Mouse (Mus musculus) heart, embryonic 11.5 days (tissue): ENCODE results near the gene Gria1. TPM values are rescaled to one million over a fixed set of nuclear protein-coding genes. Genes with fewer than 3 reads are reported as not detected.

Experiments
- ATAC-seq: fragments of 200-750 bp; cut with Nextera tagmentation; replicated peaks from 2 replicates; pipeline ENCODE4 v1.8.0; 2017; ENCODE audit warnings: moderate library complexity; ENCODE audit not compliant: insufficient number of reproducible peaks, low FRiP score, low TSS enrichment
- H3K27ac ChIP-seq: fragments of 300-500 bp; sonication (generic); 2 replicates; pipeline ENCODE4 v1.5.1; 2014; ENCODE audit warnings: mild to moderate bottlenecking, low read depth, low read length
- H3K27me3 ChIP-seq: fragments of 300-500 bp; sonication (generic); 2 replicates; pipeline ENCODE4 v1.6.1; 2014; ENCODE audit warnings: mild to moderate bottlenecking, low read length, mixed read lengths; ENCODE audit not compliant: control insufficient read depth, insufficient read depth
- H3K36me3 ChIP-seq: fragments of 300-500 bp; sonication (generic); 2 replicates; pipeline ENCODE4 v1.6.1; 2014; ENCODE audit warnings: mild to moderate bottlenecking, low read length, moderate library complexity, mixed read lengths; ENCODE audit not compliant: control insufficient read depth, insufficient read depth
- H3K4me1 ChIP-seq: fragments of 300-500 bp; sonication (generic); 2 replicates; pipeline ENCODE4 v1.6.1; 2014; ENCODE audit warnings: low read length; ENCODE audit not compliant: control insufficient read depth, insufficient read depth
- H3K4me2 ChIP-seq: fragments of 300-500 bp; sonication (generic); 2 replicates; pipeline ENCODE4 v1.6.1; 2014; ENCODE audit warnings: mild to moderate bottlenecking, moderate library complexity
- H3K4me3 ChIP-seq: fragments of 300-500 bp; sonication (generic); 2 replicates; pipeline ENCODE4 v1.5.1; 2014; ENCODE audit warnings: low read depth, low read length
- H3K9ac ChIP-seq: fragments of 300-500 bp; sonication (generic); 2 replicates; pipeline ENCODE4 v1.6.1; 2014; ENCODE audit warnings: mild to moderate bottlenecking, low read depth, low read length, moderate library complexity
- H3K9me3 ChIP-seq: fragments of 300-500 bp; sonication (generic); replicated peaks from 2 replicates; pipeline ENCODE4 v1.6.1; 2016; ENCODE audit warnings: low read length; ENCODE audit not compliant: control insufficient read depth
- WGBS: fragments of 180-500 bp; shearing (Covaris S2); extraction: QIAGEN DNeasy Blood & Tissue Kit; methylation state at CpG from one replicate; pipeline ENCODE4 v1.1.7; 2014; ENCODE audit not compliant: insufficient replicate concordance; 5-methylcytosine and 5-hydroxymethylcytosine counted together
- polyA plus RNA-seq: library from polyadenylated mRNA; unstranded; fragments of >200 nt; fragmentation: Nextera tagmentation; extraction: Ambion mirVana; gene quantifications from 2 replicates; pipeline ENCODE4 v1.2.1, GENCODE M21; 2014

The Gria1 gene
- polyA plus RNA-seq, 1 experiment from 2014 or later, result 1.1 TPM

DNA sequence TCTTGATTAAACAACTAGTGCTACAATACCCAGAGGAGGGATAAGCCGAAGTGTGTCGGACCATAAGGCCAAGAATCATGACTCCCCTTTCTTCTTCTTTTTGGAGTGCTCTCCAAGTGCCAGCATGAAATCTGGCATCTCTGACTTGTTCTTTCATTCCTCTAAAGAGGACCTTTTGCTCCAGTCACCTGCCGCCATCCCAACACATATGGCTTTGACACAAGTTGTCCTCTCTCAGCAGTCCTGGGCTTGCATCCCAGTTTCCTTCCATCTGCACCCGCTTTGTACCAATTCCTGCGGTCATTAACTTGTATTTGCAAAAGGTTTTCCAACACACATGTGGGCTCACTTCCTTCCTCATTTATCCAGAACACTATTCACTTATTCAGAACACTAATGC lies 103.2 kb downstream of the Gria1 start:
- WGBS, result 83% methylated on average over 5 of the region's 5 CpGs
- Histone ChIP-seq H3K9me3 (no peaks in the 10 kb centered on the region), H3K4me1 (no peaks in the 10 kb centered on the region), H3K4me3 (no peak overlapping the region), H3K27ac (no peak overlapping the region), H3K36me3 (no peaks in the 10 kb centered on the region), H3K4me2 (no peak overlapping the region), H3K9ac (no peak overlapping the region), H3K27me3 (no peaks in the 10 kb centered on the region; the same call in 1 of the 2 replicates)
- no peak for ATAC-seq

DNA sequence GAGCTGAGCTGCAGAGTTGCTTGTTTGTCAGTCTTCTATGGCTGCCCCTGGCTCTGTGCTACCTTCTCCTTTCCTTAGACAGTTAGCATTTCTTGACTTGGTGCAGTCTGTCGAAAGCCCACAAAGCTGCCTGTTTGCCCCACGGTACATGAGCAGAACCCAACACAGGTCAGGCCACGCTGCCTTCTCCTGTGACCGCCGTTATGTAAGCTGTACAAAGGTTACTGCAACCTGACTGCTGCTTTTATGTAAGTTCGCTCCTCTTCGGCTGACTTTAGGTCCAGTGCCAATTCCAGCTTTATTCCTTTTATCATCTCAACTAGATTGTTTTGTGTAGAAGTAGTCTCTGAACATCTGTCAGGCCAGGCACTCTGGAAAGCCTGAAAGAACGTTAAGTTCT lies 115.9 kb downstream of the Gria1 start:
- Histone ChIP-seq H3K27me3 (no peaks in the 10 kb centered on the region), H3K9me3 (no peaks in the 10 kb centered on the region), H3K4me1 (no peaks in the 10 kb centered on the region), H3K4me2 (no peak overlapping the region), H3K27ac (no peak overlapping the region), H3K9ac (no peak overlapping the region), H3K36me3 (no peaks in the 10 kb centered on the region), H3K4me3 (no peak overlapping the region)
- 77% methylated on average over 8 of the region's 8 CpGs for WGBS
- ATAC-seq, result no peak

DNA sequence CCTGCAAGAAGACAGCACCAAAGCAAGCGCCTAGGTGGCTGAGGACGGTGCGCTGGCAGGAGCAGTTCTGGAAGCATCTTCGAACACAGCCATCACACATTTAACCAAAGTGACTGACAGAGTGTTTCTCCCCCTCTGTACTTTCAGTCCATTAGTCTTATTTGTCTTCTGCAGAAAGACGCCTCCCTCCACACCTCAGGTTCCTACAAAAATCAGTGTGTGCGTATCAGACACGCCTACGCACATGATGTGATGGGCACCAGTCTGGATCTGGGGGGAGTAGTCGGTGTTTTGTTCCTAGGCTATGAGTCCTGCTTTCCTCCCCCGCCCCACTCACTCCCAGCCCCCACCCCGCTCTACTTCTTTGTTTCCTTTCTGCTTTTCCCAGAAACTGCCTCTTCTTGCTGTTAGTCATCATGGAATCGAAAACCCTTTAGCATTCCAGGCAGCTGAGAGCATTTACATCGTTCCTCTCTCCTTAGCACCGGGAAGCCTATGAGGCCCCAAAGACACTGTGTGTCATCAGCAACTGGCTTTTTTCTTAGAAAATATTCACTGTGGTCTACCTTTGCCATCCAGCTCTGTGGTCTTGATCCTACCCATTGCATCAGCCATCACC lies 129.1 kb downstream of the Gria1 start:
- WGBS, result 76% methylated on average over 14 of the region's 14 CpGs
- H3K9me3 ChIP-seq, result no peaks in the 10 kb centered on the region
- H3K4me3 ChIP-seq, result no peak overlapping the region
- H3K36me3 ChIP-seq, result no peaks in the 10 kb centered on the region
- H3K27me3 ChIP-seq, result no peaks in the 10 kb centered on the region
- H3K4me1 ChIP-seq, result no peaks in the 10 kb centered on the region
- ATAC-seq, result no peak
- H3K4me2 ChIP-seq, result no peak overlapping the region
- no peak overlapping the region for H3K27ac ChIP-seq
- no peak overlapping the region for H3K9ac ChIP-seq

DNA sequence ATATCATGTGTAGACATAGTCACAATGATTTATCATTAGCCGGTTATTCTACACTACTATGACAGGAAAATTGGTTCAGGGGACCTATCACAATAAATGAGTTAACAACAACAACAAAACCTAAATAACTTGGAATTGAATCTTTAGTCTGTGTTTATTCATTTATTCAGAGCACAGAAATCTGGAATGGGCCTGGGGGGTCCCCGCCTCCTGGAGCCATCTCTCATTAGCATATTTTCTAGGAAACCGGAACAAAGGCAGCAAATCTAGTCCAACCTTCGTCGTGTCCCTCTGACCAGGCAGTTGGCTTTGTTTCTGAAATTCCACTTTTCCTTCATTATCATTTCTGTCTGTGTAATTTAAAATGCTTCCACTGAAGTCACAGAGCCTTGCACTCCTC lies 132.5 kb downstream of the Gria1 start:
- Histone ChIP-seq H3K4me3 (no peak overlapping the region), H3K27ac (no peak overlapping the region), H3K9ac (no peak overlapping the region), H3K4me1 (no peaks in the 10 kb centered on the region), H3K36me3 (no peaks in the 10 kb centered on the region), H3K27me3 (no peaks in the 10 kb centered on the region), H3K4me2 (no peak overlapping the region), H3K9me3 (no peaks in the 10 kb centered on the region)
- 82% methylated on average over 5 of the region's 5 CpGs for WGBS
- ATAC-seq, result no peak

DNA sequence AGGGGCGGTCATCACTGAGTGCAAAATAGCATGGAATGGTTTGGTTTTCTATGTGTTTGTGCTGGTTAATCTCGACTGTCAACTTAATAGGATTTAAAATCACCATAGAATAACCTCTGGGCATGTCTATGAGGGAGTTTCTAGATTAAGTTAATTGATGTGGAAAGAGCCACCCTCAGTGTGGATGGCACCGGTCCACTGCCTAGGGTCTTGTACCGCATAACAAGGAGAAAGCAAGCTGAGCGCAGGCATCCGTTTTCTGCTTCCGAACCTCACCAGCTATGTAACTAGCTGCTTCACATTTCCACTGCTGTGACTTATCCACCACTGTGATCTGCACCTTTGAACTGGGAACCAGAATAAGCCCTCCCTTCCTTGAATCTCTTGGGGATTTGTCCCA lies 134.0 kb downstream of the Gria1 start:
- Histone ChIP-seq H3K9ac (no peak overlapping the region), H3K27me3 (no peaks in the 10 kb centered on the region), H3K4me2 (no peak overlapping the region), H3K4me1 (no peaks in the 10 kb centered on the region), H3K27ac (no peak overlapping the region), H3K36me3 (no peaks in the 10 kb centered on the region), H3K9me3 (no peaks in the 10 kb centered on the region), H3K4me3 (no peak overlapping the region)
- 74% methylated on average over 7 of the region's 7 CpGs for WGBS
- ATAC-seq, result no peak

DNA sequence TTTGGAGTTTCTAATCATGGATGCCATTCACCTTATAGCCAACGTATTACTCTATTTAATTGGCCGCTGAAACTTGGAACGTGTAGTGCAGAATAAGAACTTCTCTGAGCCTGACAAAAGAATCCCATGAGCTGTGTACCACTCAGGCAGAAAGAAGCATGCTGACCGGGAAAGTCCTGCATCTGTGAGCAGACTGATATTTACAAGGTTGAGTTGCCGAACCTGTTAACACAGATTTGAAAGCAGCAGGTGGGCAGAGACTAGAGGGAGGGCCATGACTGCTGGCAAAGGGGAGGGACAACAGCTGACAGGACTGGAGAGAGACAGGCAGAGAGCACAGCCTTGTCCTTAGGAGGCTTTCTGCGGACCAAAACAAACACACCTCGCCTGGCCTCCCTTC lies 134.5 kb downstream of the Gria1 start:
- 43% methylated on average over 7 of the region's 7 CpGs for WGBS
- Histone ChIP-seq H3K27me3 (no peaks in the 10 kb centered on the region), H3K27ac (no peak overlapping the region), H3K9ac (no peak overlapping the region), H3K4me3 (no peak overlapping the region), H3K4me2 (no peak overlapping the region), H3K36me3 (no peaks in the 10 kb centered on the region), H3K9me3 (no peaks in the 10 kb centered on the region), H3K4me1 (no peaks in the 10 kb centered on the region)
- no peak for ATAC-seq

DNA sequence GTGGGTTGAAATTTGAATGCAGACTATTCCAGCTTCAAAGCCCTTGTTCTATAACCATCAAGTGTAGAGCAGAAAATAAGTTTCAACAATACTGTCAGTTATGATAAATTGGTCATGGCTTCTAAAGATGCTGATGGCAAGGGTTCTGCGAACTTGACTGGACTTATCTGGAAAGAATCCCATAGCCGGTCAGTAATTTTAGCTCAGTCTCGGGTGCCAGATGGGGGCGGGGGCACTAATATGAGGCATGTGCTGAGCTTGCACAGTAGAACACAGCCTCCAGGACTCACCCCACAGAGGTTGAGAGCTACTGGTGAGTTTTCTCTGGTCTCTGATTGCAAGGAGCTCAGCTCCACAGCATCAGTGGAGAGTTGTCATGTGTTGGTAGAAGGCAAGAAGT lies 140.5 kb downstream of the Gria1 start:
- Histone ChIP-seq H3K27me3 (no peaks in the 10 kb centered on the region), H3K4me1 (0 out of 2 replicates have a peak, but pooled peaks cover 2% of the 10 kb centered on the region), H3K4me3 (no peak overlapping the region), H3K9ac (no peak overlapping the region), H3K36me3 (no peaks in the 10 kb centered on the region), H3K4me2 (no peak overlapping the region), H3K27ac (no peak overlapping the region), H3K9me3 (no peaks in the 10 kb centered on the region)
- WGBS, result 58% methylated on average over 4 of the region's 4 CpGs
- ATAC-seq, result no peak

DNA sequence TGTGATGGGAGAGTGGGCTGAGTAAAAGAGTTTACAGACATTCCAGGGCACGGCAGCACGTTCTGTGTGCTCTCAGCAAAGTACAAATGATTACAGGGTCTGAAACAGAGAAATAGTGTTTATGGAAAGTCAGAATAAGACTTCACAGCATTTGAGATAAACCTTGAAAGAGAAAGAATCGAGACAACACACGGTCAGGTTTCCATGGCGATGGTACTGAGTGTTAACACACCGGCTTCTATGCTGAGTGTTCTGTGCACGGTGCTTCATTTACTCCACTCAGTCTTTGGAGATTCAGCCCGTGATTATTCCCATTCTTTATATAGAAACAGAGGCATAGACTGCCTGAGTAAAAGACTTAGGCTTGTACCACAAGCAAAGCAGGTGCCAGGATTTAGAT lies 143.8 kb downstream of the Gria1 start:
- H3K4me1 ChIP-seq, result 0 out of 2 replicates have a peak, but pooled peaks cover 2% of the 10 kb centered on the region
- ATAC-seq, result no peak
- H3K36me3 ChIP-seq, result no peaks in the 10 kb centered on the region
- no peaks in the 10 kb centered on the region for H3K9me3 ChIP-seq
- no peak overlapping the region for H3K4me3 ChIP-seq
- H3K27ac ChIP-seq, result no peak overlapping the region
- no peak overlapping the region for H3K4me2 ChIP-seq
- no peak overlapping the region for H3K9ac ChIP-seq
- WGBS, result 54% methylated on average over 8 of the region's 8 CpGs
- H3K27me3 ChIP-seq, result no peaks in the 10 kb centered on the region

DNA sequence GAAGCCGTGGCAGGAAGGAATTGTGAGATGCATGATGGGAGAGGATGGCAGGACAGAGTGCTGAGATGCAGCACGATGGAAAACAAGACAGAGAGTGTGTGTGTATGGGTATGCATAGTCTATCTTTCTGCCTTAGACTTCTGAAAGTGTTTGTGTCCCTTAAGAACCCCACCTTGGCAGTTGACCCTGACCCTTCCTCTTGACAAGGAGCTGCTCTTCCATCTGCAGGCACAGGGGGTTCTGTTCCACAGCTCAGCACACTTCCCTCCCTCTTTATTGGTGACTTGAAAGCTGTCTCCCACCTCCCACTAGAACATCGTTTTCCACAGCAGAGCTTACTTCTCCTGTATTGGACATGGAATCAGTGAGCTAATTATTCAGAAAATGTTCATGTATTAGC lies 148.2 kb downstream of the Gria1 start:
- Histone ChIP-seq H3K4me3 (no peak overlapping the region), H3K27me3 (no peaks in the 10 kb centered on the region), H3K9ac (no peak overlapping the region), H3K4me2 (no peak overlapping the region), H3K27ac (no peak overlapping the region), H3K9me3 (no peaks in the 10 kb centered on the region), H3K36me3 (no peaks in the 10 kb centered on the region), H3K4me1 (no peaks in the 10 kb centered on the region)
- WGBS, result 63% methylated on average over 3 of the region's 3 CpGs
- ATAC-seq, result no peak
